Mouse (Mus musculus): ENCODE measurements around the gene Vmn1r86.

- TF ChIP-seq ELF1 (IDR thresholded peaks at IDR 0.05; ENCODE audit: low read depth, low read length) (no peak), CTCF (conservative IDR thresholded peaks at IDR 0.05 in 1 of 2, IDR thresholded peaks at IDR 0.05 in 1 of 2; ENCODE audit: low read depth in 2 of 2, low read length in 2 of 2) (no peak), IRF4 (IDR thresholded peaks at IDR 0.05; ENCODE audit: low read depth, low read length) (no peak), EP300 (IDR thresholded peaks at IDR 0.05; ENCODE audit: low read length) (no peak), TCF12 (IDR thresholded peaks at IDR 0.05; ENCODE audit: low read depth, low read length) (no peak), MEF2A (IDR thresholded peaks at IDR 0.05; ENCODE audit: borderline replicate concordance, low read depth, low read length) (no peak), ZNF384 (IDR thresholded peaks at IDR 0.05; ENCODE audit: low read depth, low read length) (no peak), MAX (IDR thresholded peaks at IDR 0.05; ENCODE audit: low read length) (no peak), NELFE (IDR thresholded peaks at IDR 0.05; ENCODE audit: low read depth, low read length) (no peak), MAZ (IDR thresholded peaks at IDR 0.05; ENCODE audit: low read depth, low read length) (no peak), POLR2A (IDR thresholded peaks at IDR 0.05; ENCODE audit: low read depth, low read length) (no peak), ETS1 (conservative IDR thresholded peaks at IDR 0.05; ENCODE audit: low read depth, low read length) (no peak), TBP (conservative IDR thresholded peaks at IDR 0.05; ENCODE audit: low read depth, low read length) (no peak), GABPA (IDR thresholded peaks at IDR 0.05; ENCODE audit: insufficient replicate concordance, low read depth, low read length) (no peak)
Measured at GRCm38 (mm10) chr7:13119817-13120216, at the start of gene Vmn1r86.
